Mouse (Mus musculus) testis, adult 2 months (tissue): Measurements from ENCODE around the gene Ext2. TPM values are rescaled to one million over a fixed set of nuclear protein-coding genes. Genes with fewer than 3 reads are reported as not detected.

Experiments used
- H3K27ac ChIP-seq: fragments of 200-500 bp; 2 replicates; pipeline ENCODE4 v1.5.1; 2012; ENCODE audit warnings: low read depth, low read length; ENCODE audit not compliant: control insufficient read depth, insufficient read depth
- H3K27me3 ChIP-seq: fragments of 200-500 bp; 2 replicates; pipeline ENCODE4 v1.6.1; 2012; ENCODE audit warnings: mild to moderate bottlenecking, low read length, moderate library complexity; ENCODE audit not compliant: control insufficient read depth, insufficient read depth
- H3K36me3 ChIP-seq: fragments of 200-500 bp; 2 replicates; pipeline ENCODE4 v1.6.1; 2012; ENCODE audit warnings: mild to moderate bottlenecking, low read length; ENCODE audit not compliant: control insufficient read depth, insufficient read depth
- H3K4me1 ChIP-seq: fragments of 200-500 bp; 2 replicates; pipeline ENCODE4 v1.6.1; 2012; ENCODE audit warnings: low read length; ENCODE audit not compliant: control insufficient read depth, insufficient read depth
- H3K4me3 ChIP-seq: fragments of 200-500 bp; 2 replicates; pipeline ENCODE4 v1.5.1; 2012; ENCODE audit warnings: low read depth, mild to moderate bottlenecking, low read length, moderate library complexity, mixed read lengths; ENCODE audit not compliant: control insufficient read depth
- CTCF ChIP-seq: fragments of 200-500 bp; IDR thresholded peaks from 2 replicates; pipeline ENCODE4 v1.5.1; 2012; ENCODE audit warnings: low read depth, mild to moderate bottlenecking, inconsistent platforms, low read length, moderate library complexity; ENCODE audit not compliant: control insufficient read depth, insufficient read depth, insufficient replicate concordance
- POLR2A ChIP-seq: fragments of 200-500 bp; IDR thresholded peaks from 2 replicates; pipeline ENCODE4 v1.6.1; 2012; ENCODE audit warnings: low read depth, mild to moderate bottlenecking, inconsistent platforms, low read length, moderate library complexity; ENCODE audit not compliant: control insufficient read depth
- polyA plus RNA-seq: library from polyadenylated mRNA; depleted of rRNA; stranded (reverse); fragments of >200 nt; gene quantifications from 2 replicates; pipeline ENCODE4 v1.2.3, GENCODE M21; 2012

Ext2 gene
- polyA plus RNA-seq, 1 experiment = 17.6 TPM

GRCm38 (mm10) chr2:93747538-93748126 lies 74.7 kb downstream of the Ext2 start:
- TF ChIP-seq CTCF = no peak
- TF ChIP-seq POLR2A = no peak
- Histone ChIP-seq H3K36me3 (no peaks in the 10 kb centered on the region), H3K4me1 (no peaks in the 10 kb centered on the region), H3K27me3 (no peaks in the 10 kb centered on the region), H3K27ac (no peak overlapping the region), H3K4me3 (no peak overlapping the region)

- Histone ChIP-seq H3K27me3 (no peaks in the 10 kb centered on the region), H3K36me3 (no peaks in the 10 kb centered on the region), H3K4me1 (no peaks in the 10 kb centered on the region), H3K4me3 (no peak overlapping the region), H3K27ac (no peak overlapping the region)
- TF ChIP-seq CTCF (no peak), POLR2A (no peak)
These were observed 75.7 kb downstream of the Ext2 start for GRCm38 (mm10) chr2:93746620-93747019.

- no peak for TF ChIP-seq POLR2A
- TF ChIP-seq CTCF = no peak
- H3K4me3 ChIP-seq = no peak overlapping the region
- H3K36me3 ChIP-seq = no peaks in the 10 kb centered on the region
- H3K4me1 ChIP-seq = no peaks in the 10 kb centered on the region
- H3K27me3 ChIP-seq = no peaks in the 10 kb centered on the region
- H3K27ac ChIP-seq = no peak overlapping the region
These were observed 76.2 kb downstream of the Ext2 start for GRCm38 (mm10) chr2:93746162-93746561.

- H3K4me3 ChIP-seq = no peak overlapping the region
- no peaks in the 10 kb centered on the region for H3K4me1 ChIP-seq
- H3K27ac ChIP-seq = no peak overlapping the region
- H3K36me3 ChIP-seq = no peaks in the 10 kb centered on the region
- TF ChIP-seq CTCF (no peak), POLR2A (no peak)
- H3K27me3 ChIP-seq = no peaks in the 10 kb centered on the region
These were observed 76.6 kb downstream of the Ext2 start for GRCm38 (mm10) chr2:93745741-93746140.

- no peak overlapping the region for H3K4me3 ChIP-seq
- no peaks in the 10 kb centered on the region for H3K36me3 ChIP-seq
- H3K27me3 ChIP-seq = no peaks in the 10 kb centered on the region
- TF ChIP-seq CTCF (no peak), POLR2A (no peak)
- H3K27ac ChIP-seq = no peak overlapping the region
- H3K4me1 ChIP-seq = no peaks in the 10 kb centered on the region
These were observed 77.8 kb downstream of the Ext2 start for GRCm38 (mm10) chr2:93744346-93745229.

GRCm38 (mm10) chr2:93741700-93742099 lies 80.7 kb downstream of the Ext2 start:
- Histone ChIP-seq H3K4me3 (no peak overlapping the region), H3K4me1 (no peaks in the 10 kb centered on the region), H3K27me3 (no peaks in the 10 kb centered on the region), H3K36me3 (no peaks in the 10 kb centered on the region), H3K27ac (no peak overlapping the region)
- TF ChIP-seq POLR2A (no peak), CTCF (no peak)

- H3K4me1 ChIP-seq = no peaks in the 10 kb centered on the region
- no peak overlapping the region for H3K4me3 ChIP-seq
- H3K27ac ChIP-seq = no peak overlapping the region
- TF ChIP-seq POLR2A (no peak), CTCF (no peak)
- no peaks in the 10 kb centered on the region for H3K27me3 ChIP-seq
- no peaks in the 10 kb centered on the region for H3K36me3 ChIP-seq
These were observed 83.3 kb downstream of the Ext2 start for GRCm38 (mm10) chr2:93739044-93739569.
